Mouse (Mus musculus): ENCODE measurements around the gene Hid1. TPM values are rescaled to one million over a fixed set of nuclear protein-coding genes. Genes with fewer than 3 reads are reported as not detected.

Hid1 gene
- polyA plus RNA-seq, 1 experiment from 2014 or later = 4.0 TPM

GRCm38 (mm10) chr11:115334531-115334930 lies 33.0 kb downstream of the Hid1 start, which contains the start of gene Otop3:
Gene Otop3, plus strand, starts transcription at chr11:115334731.
- Histone ChIP-seq H3K4me2 (peak within 1 kb of the TSS; percentile 48), H3K4me1 (peaks cover 8% of the 10 kb centered on the region), H3K9ac (0 out of 2 replicates have a peak within 1 kb of the TSS, but pooled peaks have one; percentile 32), H3K27me3 (peaks cover 85% of the 10 kb centered on the region), H3K36me3 (no peaks in the 10 kb centered on the region), H3K9me3 (no peaks in the 10 kb centered on the region), H3K4me3 (peak within 1 kb of the TSS; percentile 13; the same call in 1 of the 2 replicates), H3K27ac (no peak within 1 kb of the TSS)
- WGBS = 5% methylated on average over 29 of the region's 29 CpGs
- no peak for ATAC-seq (ENCODE audit: insufficient number of reproducible peaks, insufficient read depth, low FRiP score, low TSS enrichment, low read depth)

- H3K36me3 ChIP-seq = no peaks in the 10 kb centered on the region
- no peak overlapping the region for H3K4me3 ChIP-seq
- peaks cover 87% of the 10 kb centered on the region for H3K27me3 ChIP-seq
- WGBS = 68% methylated on average over 15 of the region's 15 CpGs
- no peak overlapping the region for H3K27ac ChIP-seq
- no peaks in the 10 kb centered on the region for H3K9me3 ChIP-seq
- H3K4me2 ChIP-seq = no peak overlapping the region
- no peak overlapping the region for H3K9ac ChIP-seq
- H3K4me1 ChIP-seq = peaks cover 1% of the 10 kb centered on the region
- no peak for ATAC-seq (ENCODE audit: insufficient number of reproducible peaks, insufficient read depth, low FRiP score, low TSS enrichment, low read depth)
Observed at GRCm38 (mm10) chr11:115329339-115329738, 38.2 kb downstream of the Hid1 start.

GRCm38 (mm10) chr11:115326730-115327129 lies 40.8 kb downstream of the Hid1 start:
- H3K27me3 ChIP-seq = peaks cover 87% of the 10 kb centered on the region
- H3K4me1 ChIP-seq = peaks cover 5% of the 10 kb centered on the region; the same call in 1 of the 2 replicates
- no peak overlapping the region for H3K9ac ChIP-seq
- 69% methylated on average over 7 of the region's 7 CpGs for WGBS
- H3K4me3 ChIP-seq = no peak overlapping the region
- H3K36me3 ChIP-seq = no peaks in the 10 kb centered on the region
- H3K9me3 ChIP-seq = no peaks in the 10 kb centered on the region
- no peak for ATAC-seq (ENCODE audit: insufficient number of reproducible peaks, insufficient read depth, low FRiP score, low TSS enrichment, low read depth)
- H3K4me2 ChIP-seq = no peak overlapping the region
- no peak overlapping the region for H3K27ac ChIP-seq

- no peak overlapping the region for H3K4me2 ChIP-seq
- no peaks in the 10 kb centered on the region for H3K9me3 ChIP-seq
- WGBS = 24% methylated on average over 32 of the region's 32 CpGs
- peaks cover 12% of the 10 kb centered on the region; the same call in 1 of the 2 replicates for H3K4me1 ChIP-seq
- H3K9ac ChIP-seq = no peak overlapping the region
- no peak for ATAC-seq (ENCODE audit: insufficient number of reproducible peaks, insufficient read depth, low FRiP score, low TSS enrichment, low read depth)
- H3K27me3 ChIP-seq = peaks cover 93% of the 10 kb centered on the region
- H3K27ac ChIP-seq = no peak overlapping the region
- no peaks in the 10 kb centered on the region for H3K36me3 ChIP-seq
- H3K4me3 ChIP-seq = no peak overlapping the region
Observed at GRCm38 (mm10) chr11:115323354-115323753, 44.2 kb downstream of the Hid1 start.

GRCm38 (mm10) chr11:115321906-115322693 lies 45.5 kb downstream of the Hid1 start, which contains the start of gene Ush1g:
Gene Ush1g, minus strand, starts transcription at chr11:115322041.
- no peak within 1 kb of the TSS for H3K27ac ChIP-seq
- WGBS = 3% methylated on average over 35 of the region's 35 CpGs
- H3K27me3 ChIP-seq = peaks cover 97% of the 10 kb centered on the region
- peaks cover 12% of the 10 kb centered on the region; the same call in 1 of the 2 replicates for H3K4me1 ChIP-seq
- H3K9me3 ChIP-seq = no peaks in the 10 kb centered on the region
- peak within 1 kb of the TSS; percentile 39 for H3K4me2 ChIP-seq
- H3K4me3 ChIP-seq = peak within 1 kb of the TSS; percentile 26
- ATAC-seq (ENCODE audit: insufficient number of reproducible peaks, insufficient read depth, low FRiP score, low TSS enrichment, low read depth) = no peak
- no peaks in the 10 kb centered on the region for H3K36me3 ChIP-seq
- peak within 1 kb of the TSS; percentile 49; the same call in 1 of the 2 replicates for H3K9ac ChIP-seq

- H3K4me2 ChIP-seq = no peak overlapping the region
- H3K27ac ChIP-seq = no peak overlapping the region
- peaks cover 100% of the 10 kb centered on the region for H3K27me3 ChIP-seq
- no peak overlapping the region for H3K9ac ChIP-seq
- H3K36me3 ChIP-seq = no peaks in the 10 kb centered on the region
- no peaks in the 10 kb centered on the region for H3K9me3 ChIP-seq
- H3K4me3 ChIP-seq = no peak overlapping the region
- peaks cover 12% of the 10 kb centered on the region; the same call in 1 of the 2 replicates for H3K4me1 ChIP-seq
- no peak for ATAC-seq (ENCODE audit: insufficient number of reproducible peaks, insufficient read depth, low FRiP score, low TSS enrichment, low read depth)
- 3% methylated on average over 18 of the region's 18 CpGs for WGBS
Observed at GRCm38 (mm10) chr11:115319704-115320383, 47.7 kb downstream of the Hid1 start.

- H3K27ac ChIP-seq = no peak overlapping the region
- H3K4me1 ChIP-seq = peaks cover 12% of the 10 kb centered on the region; the same call in 1 of the 2 replicates
- ATAC-seq (ENCODE audit: insufficient number of reproducible peaks, insufficient read depth, low FRiP score, low TSS enrichment, low read depth) = no peak
- 3% methylated on average over 63 of the region's 63 CpGs for WGBS
- H3K9ac ChIP-seq = no peak overlapping the region
- H3K27me3 ChIP-seq = peaks cover 100% of the 10 kb centered on the region
- no peaks in the 10 kb centered on the region for H3K36me3 ChIP-seq
- H3K4me2 ChIP-seq = 0 out of 2 replicates have a peak overlapping the region, but pooled peaks have one; percentile 18
- H3K4me3 ChIP-seq = peak overlapping the region; percentile 12; the same call in 1 of the 2 replicates
- no peaks in the 10 kb centered on the region for H3K9me3 ChIP-seq
Observed at GRCm38 (mm10) chr11:115318245-115319027, 49.1 kb downstream of the Hid1 start.

GRCm38 (mm10) chr11:115317204-115317603 lies 50.4 kb downstream of the Hid1 start:
- no peaks in the 10 kb centered on the region for H3K9me3 ChIP-seq
- WGBS = 59% methylated on average over 7 of the region's 7 CpGs
- no peak overlapping the region for H3K4me3 ChIP-seq
- peaks cover 12% of the 10 kb centered on the region; the same call in 1 of the 2 replicates for H3K4me1 ChIP-seq
- ATAC-seq (ENCODE audit: insufficient number of reproducible peaks, insufficient read depth, low FRiP score, low TSS enrichment, low read depth) = no peak
- H3K27ac ChIP-seq = no peak overlapping the region
- no peak overlapping the region for H3K9ac ChIP-seq
- H3K27me3 ChIP-seq = peaks cover 100% of the 10 kb centered on the region
- no peak overlapping the region for H3K4me2 ChIP-seq
- H3K36me3 ChIP-seq = no peaks in the 10 kb centered on the region

GRCm38 (mm10) chr11:115314249-115314648 lies 53.3 kb downstream of the Hid1 start:
- Histone ChIP-seq H3K4me1 (peaks cover 3% of the 10 kb centered on the region; the same call in 1 of the 2 replicates), H3K9ac (no peak overlapping the region), H3K36me3 (no peaks in the 10 kb centered on the region), H3K27ac (no peak overlapping the region), H3K4me2 (no peak overlapping the region), H3K9me3 (no peaks in the 10 kb centered on the region), H3K4me3 (no peak overlapping the region), H3K27me3 (peaks cover 77% of the 10 kb centered on the region)
- no peak for ATAC-seq (ENCODE audit: insufficient number of reproducible peaks, insufficient read depth, low FRiP score, low TSS enrichment, low read depth)
- WGBS = 45% methylated on average over 2 of the region's 2 CpGs

- no peak overlapping the region for H3K27ac ChIP-seq
- 65% methylated on average over 1 of the region's 1 CpGs for WGBS
- ATAC-seq (ENCODE audit: insufficient number of reproducible peaks, insufficient read depth, low FRiP score, low TSS enrichment, low read depth) = no peak
Observed at GRCm38 (mm10) chr11:115308781-115309180, 58.8 kb downstream of the Hid1 start.

GRCm38 (mm10) chr11:115306863-115307262 lies 60.7 kb downstream of the Hid1 start, which contains the start of gene Otop2:
Gene Otop2, plus strand, starts transcription at chr11:115307163.
- Histone ChIP-seq H3K9ac (no peak within 1 kb of the TSS), H3K27me3 (peaks cover 24% of the 10 kb centered on the region), H3K4me3 (no peak within 1 kb of the TSS), H3K4me2 (no peak within 1 kb of the TSS), H3K4me1 (peaks cover 13% of the 10 kb centered on the region), H3K36me3 (no peaks in the 10 kb centered on the region), H3K9me3 (no peaks in the 10 kb centered on the region), H3K27ac (no peak within 1 kb of the TSS)
- WGBS = 9% methylated on average over 8 of the region's 8 CpGs
- no peak for ATAC-seq (ENCODE audit: insufficient number of reproducible peaks, insufficient read depth, low FRiP score, low TSS enrichment, low read depth)

More at GRCm38 (mm10) chr11:115308781-115309180, 58.8 kb downstream of the Hid1 start:
- H3K27me3 ChIP-seq = peaks cover 43% of the 10 kb centered on the region
- no peaks in the 10 kb centered on the region for H3K9me3 ChIP-seq
- no peaks in the 10 kb centered on the region for H3K36me3 ChIP-seq
- H3K4me1 ChIP-seq = peaks cover 13% of the 10 kb centered on the region
- no peak overlapping the region for H3K4me2 ChIP-seq
- no peak overlapping the region for H3K9ac ChIP-seq
- no peak overlapping the region for H3K4me3 ChIP-seq
